Mouse (Mus musculus) testis, adult 2 months (tissue): Measurements from ENCODE around the gene Vmn1r168. TPM values are rescaled to one million over a fixed set of nuclear protein-coding genes. Genes with fewer than 3 reads are reported as not detected.
"Not testable (repeated sequence)": the region's sequence is repeated elsewhere in the genome, so short reads cannot be mapped to it uniquely, and the experiment has no call there.

Source experiments
- H3K27ac ChIP-seq: fragments of 200-500 bp; 2 replicates; pipeline ENCODE4 v1.5.1; 2012; ENCODE audit warnings: low read depth, low read length; ENCODE audit not compliant: control insufficient read depth, insufficient read depth
- H3K27me3 ChIP-seq: fragments of 200-500 bp; 2 replicates; pipeline ENCODE4 v1.6.1; 2012; ENCODE audit warnings: mild to moderate bottlenecking, low read length, moderate library complexity; ENCODE audit not compliant: control insufficient read depth, insufficient read depth
- H3K36me3 ChIP-seq: fragments of 200-500 bp; 2 replicates; pipeline ENCODE4 v1.6.1; 2012; ENCODE audit warnings: mild to moderate bottlenecking, low read length; ENCODE audit not compliant: control insufficient read depth, insufficient read depth
- H3K4me1 ChIP-seq: fragments of 200-500 bp; 2 replicates; pipeline ENCODE4 v1.6.1; 2012; ENCODE audit warnings: low read length; ENCODE audit not compliant: control insufficient read depth, insufficient read depth
- H3K4me3 ChIP-seq: fragments of 200-500 bp; 2 replicates; pipeline ENCODE4 v1.5.1; 2012; ENCODE audit warnings: low read depth, mild to moderate bottlenecking, low read length, moderate library complexity, mixed read lengths; ENCODE audit not compliant: control insufficient read depth
- polyA plus RNA-seq: library from polyadenylated mRNA; depleted of rRNA; stranded (reverse); fragments of >200 nt; gene quantifications from 2 replicates; pipeline ENCODE4 v1.2.3, GENCODE M21; 2012; rRNA removed

Gene Vmn1r168
- not detected in 2 replicates for polyA plus RNA-seq

GRCm38 (mm10) chr7:23539432-23539831 lies at the start of gene Vmn1r168:
Gene Vmn1r168 (plus strand): TSS chr7:23539732.
- H3K4me3 ChIP-seq, H3K4me1 ChIP-seq, H3K36me3 ChIP-seq, H3K27me3 ChIP-seq, H3K27ac ChIP-seq: not testable (repeated sequence)

- H3K27me3 ChIP-seq, H3K4me1 ChIP-seq, H3K36me3 ChIP-seq, H3K4me3 ChIP-seq, H3K27ac ChIP-seq: not testable (repeated sequence)
These were observed 32.4 kb upstream of the Vmn1r168 start, which contains the start of gene Vmn1r167 for GRCm38 (mm10) chr7:23507106-23507505. Gene Vmn1r167 (minus strand): TSS chr7:23507206.

- not testable (repeated sequence) for H3K27me3 ChIP-seq, H3K27ac ChIP-seq, H3K36me3 ChIP-seq, H3K4me1 ChIP-seq, H3K4me3 ChIP-seq
These were observed 35.7 kb downstream of the Vmn1r168 start, which contains the start of gene Vmn1r169 for GRCm38 (mm10) chr7:23575226-23575625. Gene Vmn1r169 (plus strand): TSS chr7:23575526.

Other genes starting within 250 kb of the Vmn1r168 start
- 2.4 and 2.5 TPM in 2 replicates for gene Nlrp4e, start 238.5 kb upstream of the Vmn1r168 start, polyA plus RNA-seq
- gene Nlrp5, start 153.8 kb upstream of the Vmn1r168 start, polyA plus RNA-seq, result 0.70 and 1.0 TPM in 2 replicates
- not detected in 2 replicates for gene Vmn1r167, start 32.5 kb upstream of the Vmn1r168 start, polyA plus RNA-seq
- gene Vmn1r169, start 35.8 kb downstream of the Vmn1r168 start, polyA plus RNA-seq, result not detected in 2 replicates
- not detected in 2 replicates for gene Vmn1r170, start 66.4 kb downstream of the Vmn1r168 start, polyA plus RNA-seq
- gene Vmn1r171, start 91.0 kb downstream of the Vmn1r168 start, polyA plus RNA-seq, result not detected in 2 replicates
- not detected in 2 replicates for gene Vmn1r172, start 118.6 kb downstream of the Vmn1r168 start, polyA plus RNA-seq
- not detected in 2 replicates for gene Vmn1r173, start 161.0 kb downstream of the Vmn1r168 start, polyA plus RNA-seq
- gene Vmn1r174, start 212.5 kb downstream of the Vmn1r168 start, polyA plus RNA-seq, result not detected in 2 replicates